Mouse (Mus musculus) embryonic stem cell, embryonic (primary cell): Measurements from ENCODE around the gene Prss57.

ENCODE experiments used
- CTCF ChIA-PET, 4 experiments: fragments of 300-600 bp in 2 of 4; fragments of 350-600 bp in 2 of 4; sonication (Branson Sonifier 250); formaldehyde crosslinking; loops; one replicate each; lab custom pipeline; 2022; ENCODE audit warnings: inconsistent platforms in 2 of 4; lab: Charles Lee
- POLR2A ChIA-PET, 4 experiments: fragments of 300-600 bp in 2 of 4; fragments of 350-600 bp in 2 of 4; sonication (Branson Sonifier 250); formaldehyde crosslinking; loops; one replicate each; lab custom pipeline; 2022; ENCODE audit warnings: antibody characterized with exemption in 4 of 4, inconsistent platforms in 1 of 4; lab: Charles Lee

Gene Prss57

GRCm38 (mm10) chr10:79764234-79764633 lies 26.5 kb downstream of the Prss57 start:
- CTCF ChIA-PET, result interaction anchor here in 2 of 4 experiments (0.6 to 1.6 kb wide), 3 partner anchors 16 to 57 kb away, joined by 3 to 6 read pairs (median 5); no protein-coding TSS in a partner anchor

GRCm38 (mm10) chr10:79762875-79763274 lies 27.9 kb downstream of the Prss57 start:
- CTCF ChIA-PET, result no interaction called here
- POLR2A ChIA-PET, result interaction anchor here in 2 of 4 experiments (0.9 to 1.4 kb wide), 6 partner anchors 11 to 25 kb away, joined by 3 to 4 read pairs (median 3); partner anchors contain the start of gene Polrmt (in 1 of the 2)

More at GRCm38 (mm10) chr10:79764234-79764633, 26.5 kb downstream of the Prss57 start:
- POLR2A ChIA-PET, result interaction anchor here in 3 of 4 experiments (0.7 to 2.6 kb wide), 10 partner anchors 8 to 401 kb away, joined by 3 to 16 read pairs (median 3); partner anchors contain the start of genes Cirbp (in 1 of the 3), Fgf22 (in 1 of the 3), Polrmt (in 1 of the 3) and Ptbp1 (in 1 of the 3)

- ChIA-PET POLR2A (interaction anchor here in 2 of 4 experiments (0.8 to 1.6 kb wide), 8 partner anchors 12 to 57 kb away, joined by 3 to 4 read pairs (median 4); no protein-coding TSS in a partner anchor), CTCF (interaction anchor here in 2 of 4 experiments (0.6 to 1.6 kb wide), 3 partner anchors 49 to 1194 kb away, joined by 3 to 5 read pairs (median 4); no protein-coding TSS in a partner anchor)
Observed at GRCm38 (mm10) chr10:79760603-79761143, 30.1 kb downstream of the Prss57 start.

GRCm38 (mm10) chr10:79759675-79760074 lies 31.1 kb downstream of the Prss57 start:
- ChIA-PET CTCF (interaction anchor here in 3 of 4 experiments (0.6 to 1.0 kb wide), 6 partner anchors 26 to 72 kb away, joined by 3 to 17 read pairs (median 6); no protein-coding TSS in a partner anchor), POLR2A (interaction anchor here in 3 of 4 experiments (0.6 to 1.6 kb wide), 10 partner anchors 10 to 1203 kb away, joined by 3 to 11 read pairs (median 3); no protein-coding TSS in a partner anchor)

GRCm38 (mm10) chr10:79756660-79757059 lies 34.1 kb downstream of the Prss57 start:
- POLR2A ChIA-PET, result interaction anchor here in 3 of 4 experiments (0.7 to 2.5 kb wide), 11 partner anchors 8 to 97 kb away, joined by 3 to 9 read pairs (median 5); partner anchors contain the start of genes Polrmt (in 2 of the 3), Ptbp1 (in 1 of the 3) and Rnf126 (in 1 of the 3)

GRCm38 (mm10) chr10:79755854-79756253 lies 34.9 kb downstream of the Prss57 start:
- POLR2A ChIA-PET, result interaction anchor here (0.6 to 2.5 kb wide), 21 partner anchors 8 to 411 kb away, joined by 3 to 9 read pairs (median 4); partner anchors contain the start of genes Polrmt (in 2 of the 4), Ptbp1 (in 2 of the 4) and Rnf126 (in 1 of the 4)

More at GRCm38 (mm10) chr10:79756660-79757059, 34.1 kb downstream of the Prss57 start:
- CTCF ChIA-PET, result interaction anchor here in 2 of 4 experiments (1.0 to 1.8 kb wide), 3 partner anchors 10 to 24 kb away, joined by 3 to 6 read pairs (median 4); partner anchors contain the start of gene Polrmt (in 1 of the 2)

GRCm38 (mm10) chr10:79754856-79755516 lies 35.8 kb downstream of the Prss57 start, which contains the start of gene Fgf22:
Gene Fgf22, plus strand, starts transcription at chr10:79755076.
- ChIA-PET POLR2A (interaction anchor here (0.5 to 2.5 kb wide), 18 partner anchors 8 to 413 kb away, joined by 3 to 9 read pairs (median 4); partner anchors contain the start of genes Polrmt (in 3 of the 4), Rnf126 (in 2 of the 4) and Ptbp1 (in 1 of the 4)), CTCF (interaction anchor here in 3 of 4 experiments (0.5 to 1.8 kb wide), 12 partner anchors 8 to 278 kb away, joined by 3 to 6 read pairs (median 3); partner anchors contain the start of gene Polrmt (in 1 of the 3))

More at GRCm38 (mm10) chr10:79755854-79756253, 34.9 kb downstream of the Prss57 start:
- CTCF ChIA-PET, result interaction anchor here in 2 of 4 experiments (0.7 to 1.8 kb wide), 6 partner anchors 9 to 129 kb away, joined by 3 to 6 read pairs (median 4); partner anchors contain the start of gene Polrmt (in 1 of the 2)

GRCm38 (mm10) chr10:79748496-79748895 lies 42.3 kb downstream of the Prss57 start:
- ChIA-PET POLR2A (interaction anchor here in 3 of 4 experiments (0.6 to 3.4 kb wide), 12 partner anchors 8 to 209 kb away, joined by 3 to 17 read pairs (median 3); partner anchors contain the start of genes Ptbp1 (in 2 of the 3) and Bsg (in 1 of the 3)), CTCF (interaction anchor here in 1 of 4 experiments (1.4 to 2.4 kb wide), 2 partner anchors 10 to 32 kb away, joined by 7 to 11 read pairs; no protein-coding TSS in a partner anchor)

GRCm38 (mm10) chr10:79746774-79747151 lies 44.0 kb downstream of the Prss57 start:
- ChIA-PET POLR2A (interaction anchor here in 3 of 4 experiments (0.6 to 3.4 kb wide), 46 partner anchors 8 to 238 kb away, joined by 3 to 17 read pairs (median 5); partner anchors contain the start of genes Fgf22 (in 3 of the 3), Bsg (in 2 of the 3), Med16 (in 2 of the 3) and Ptbp1 (in 2 of the 3)), CTCF (interaction anchor here in 3 of 4 experiments (0.5 to 2.1 kb wide), 22 partner anchors 8 to 237 kb away, joined by 3 to 14 read pairs (median 4); partner anchors contain the start of genes Bsg (in 1 of the 3), Fgf22 (in 1 of the 3), Madcam1 (in 1 of the 3) and Tmem259 (in 1 of the 3))

GRCm38 (mm10) chr10:79745898-79746773 lies 44.6 kb downstream of the Prss57 start, which contains the start of gene Polrmt:
Gene Polrmt, minus strand, starts transcription at chr10:79746581.
- ChIA-PET CTCF (interaction anchor here (0.5 to 2.1 kb wide), 29 partner anchors 8 to 1306 kb away, joined by 3 to 18 read pairs (median 4); partner anchors contain the start of genes Bsg (in 1 of the 4), Fgf22 (in 1 of the 4), Madcam1 (in 1 of the 4) and Tmem259 (in 1 of the 4)), POLR2A (interaction anchor here in 3 of 4 experiments (0.6 to 3.4 kb wide), 54 partner anchors 8 to 1343 kb away, joined by 3 to 17 read pairs (median 4); partner anchors contain the start of genes Fgf22 (in 3 of the 3), Bsg (in 2 of the 3), Med16 (in 2 of the 3) and Ptbp1 (in 2 of the 3))

- CTCF ChIA-PET, result interaction anchor here in 3 of 4 experiments (0.6 to 2.0 kb wide), 6 partner anchors 9 to 239 kb away, joined by 3 to 10 read pairs (median 4); partner anchors contain the start of gene Tmem259 (in 1 of the 3)
- POLR2A ChIA-PET, result interaction anchor here in 2 of 4 experiments (0.6 to 3.4 kb wide), 17 partner anchors 11 to 1343 kb away, joined by 3 to 17 read pairs (median 6); partner anchors contain the start of genes Ptbp1 (in 2 of the 2), Bsg (in 1 of the 2), Cdc34 (in 1 of the 2) and Madcam1 (in 1 of the 2)
Observed at GRCm38 (mm10) chr10:79745411-79745810, 45.4 kb downstream of the Prss57 start.

GRCm38 (mm10) chr10:79743650-79744365 lies 47.0 kb downstream of the Prss57 start:
- ChIA-PET POLR2A (interaction anchor here in 2 of 4 experiments (0.7 to 1.6 kb wide), 11 partner anchors 8 to 165 kb away, joined by 3 to 6 read pairs (median 3); partner anchors contain the start of genes Fgf22 (in 1 of the 2), Med16 (in 1 of the 2) and Ptbp1 (in 1 of the 2)), CTCF (interaction anchor here in 3 of 4 experiments (0.6 to 1.7 kb wide), 4 partner anchors 10 to 163 kb away, joined by 3 to 7 read pairs (median 3); no protein-coding TSS in a partner anchor)

- POLR2A ChIA-PET, result interaction anchor here in 2 of 4 experiments (0.9 to 1.5 kb wide), 7 partner anchors 12 to 165 kb away, joined by 3 to 6 read pairs (median 3); partner anchors contain the start of genes Fgf22 (in 1 of the 2), Med16 (in 1 of the 2) and Ptbp1 (in 1 of the 2)
- CTCF ChIA-PET, result interaction anchor here in 3 of 4 experiments (0.6 to 1.7 kb wide), 4 partner anchors 10 to 163 kb away, joined by 3 to 7 read pairs (median 3); no protein-coding TSS in a partner anchor
Observed at GRCm38 (mm10) chr10:79743161-79743560, 47.6 kb downstream of the Prss57 start.

GRCm38 (mm10) chr10:79740863-79741262 lies 49.9 kb downstream of the Prss57 start:
- ChIA-PET CTCF (interaction anchor here (0.5 to 3.3 kb wide), 39 partner anchors 8 to 1366 kb away, joined by 3 to 22 read pairs (median 4); partner anchors contain the start of genes Bsg (in 2 of the 4), Fgf22 (in 1 of the 4), Madcam1 (in 1 of the 4) and Mier2 (in 1 of the 4)), POLR2A (interaction anchor here in 2 of 4 experiments (0.6 to 2.0 kb wide), 18 partner anchors 8 to 501 kb away, joined by 3 to 9 read pairs (median 4); partner anchors contain the start of genes Bsg (in 1 of the 2), Fgf22 (in 1 of the 2) and Rnf126 (in 1 of the 2))
